Mouse (Mus musculus) erythroblast, embryonic 14.5 days (primary cell): ENCODE data around the gene Axl.

ENCODE experiments used
- GATA1 ChIP-seq: IDR thresholded peaks from 2 replicates; pipeline ENCODE4 v1.6.1; 2012; ENCODE audit warnings: low read length, inconsistent platforms, mixed read lengths
- TAL1 ChIP-seq: IDR thresholded peaks from 3 replicates; pipeline ENCODE4 v1.6.1; 2012; ENCODE audit warnings: low read length, inconsistent platforms, mixed read lengths

DNA sequence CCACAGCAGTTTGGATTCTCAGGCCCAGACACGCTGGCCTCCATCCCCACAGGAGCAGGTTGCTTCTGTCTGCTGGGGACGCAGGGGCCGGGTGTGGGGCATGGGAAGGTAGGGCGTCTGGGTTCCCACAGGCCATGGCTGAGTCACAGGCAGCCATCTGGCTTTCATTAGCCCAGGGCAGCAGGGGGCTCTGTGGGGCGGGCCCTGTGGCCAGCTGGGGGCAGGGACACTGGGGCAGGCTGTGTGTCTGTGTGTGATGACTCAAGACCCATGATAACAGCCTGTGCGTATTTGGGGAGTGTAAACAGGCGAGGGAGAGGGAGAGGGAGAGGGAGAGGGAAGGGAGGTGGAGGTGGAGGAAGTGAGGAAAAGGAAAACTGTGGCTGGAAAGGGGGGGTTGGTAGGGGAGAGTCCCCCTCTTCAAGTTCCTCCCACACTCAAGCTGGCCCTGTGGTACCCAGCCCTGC is 76.7 kb downstream of the Axl start:
- TF ChIP-seq GATA1, result no peak
- no peak for TF ChIP-seq TAL1
